Mouse (Mus musculus) cerebellum, postnatal 14 days (tissue): ENCODE results near the gene Supt6.
"Not testable (repeated sequence)": the region's sequence is repeated elsewhere in the genome, so short reads cannot be mapped to it uniquely, and the experiment has no call there.

Source experiments
- DNase-seq, 2 experiments: peaks; one replicate each; pipeline ENCODE4 v3.0.0; 2021; ENCODE audit warnings: mixed read lengths in 2 of 2

Gene Supt6

GRCm38 (mm10) chr11:78215709-78216317 lies 30.0 kb downstream of the Supt6 start:
- no peak for DNase-seq

- DNase-seq = no peak
These were observed 32.5 kb downstream of the Supt6 start for GRCm38 (mm10) chr11:78213086-78213817.

GRCm38 (mm10) chr11:78211513-78211912 lies 34.3 kb downstream of the Supt6 start:
- DNase-seq = no peak

- no peak for DNase-seq
These were observed 35.2 kb downstream of the Supt6 start for GRCm38 (mm10) chr11:78210615-78211014.

GRCm38 (mm10) chr11:78209886-78210285 lies 35.9 kb downstream of the Supt6 start:
- no peak for DNase-seq

- no peak for DNase-seq
These were observed 38.6 kb downstream of the Supt6 start for GRCm38 (mm10) chr11:78207190-78207589.

GRCm38 (mm10) chr11:78205361-78206206 lies 40.2 kb downstream of the Supt6 start:
- DNase-seq = no peak

GRCm38 (mm10) chr11:78204287-78204686 lies 41.5 kb downstream of the Supt6 start:
- DNase-seq = no peak

- DNase-seq = no peak
These were observed 43.4 kb downstream of the Supt6 start for GRCm38 (mm10) chr11:78202372-78202771.

GRCm38 (mm10) chr11:78195101-78195863 lies 50.5 kb downstream of the Supt6 start:
- DNase-seq = no peak

GRCm38 (mm10) chr11:78194411-78195100 lies 51.2 kb downstream of the Supt6 start:
- DNase-seq = peak; percentile 35 to 66

- DNase-seq = no peak
These were observed 52.7 kb downstream of the Supt6 start, which contains the start of gene Proca1 for GRCm38 (mm10) chr11:78193113-78193512. Proca1 (plus strand) TSS chr11:78193392.

- DNase-seq = no peak
These were observed 55.7 kb downstream of the Supt6 start for GRCm38 (mm10) chr11:78190041-78190440.

- peak; percentile 55 to 67 for DNase-seq
These were observed 56.4 kb downstream of the Supt6 start for GRCm38 (mm10) chr11:78189234-78190040.

GRCm38 (mm10) chr11:78188331-78189233 lies 57.2 kb downstream of the Supt6 start, which contains the start of gene Rab34:
Rab34 (plus strand) TSS chr11:78188430.
- DNase-seq = peak; percentile 66 to 75

GRCm38 (mm10) chr11:78184702-78185101 lies 61.1 kb downstream of the Supt6 start:
- DNase-seq = not testable (repeated sequence)

- DNase-seq = no peak
These were observed 61.8 kb downstream of the Supt6 start for GRCm38 (mm10) chr11:78183884-78184514.

- DNase-seq = peak; percentile 84 to 89
These were observed 62.6 kb downstream of the Supt6 start, which contains the start of gene Rpl23a for GRCm38 (mm10) chr11:78182961-78183844. Rpl23a (minus strand) TSS chr11:78183584.
